Mouse (Mus musculus): Measurements from ENCODE around the gene Dpp6.

Gene Dpp6

DNA sequence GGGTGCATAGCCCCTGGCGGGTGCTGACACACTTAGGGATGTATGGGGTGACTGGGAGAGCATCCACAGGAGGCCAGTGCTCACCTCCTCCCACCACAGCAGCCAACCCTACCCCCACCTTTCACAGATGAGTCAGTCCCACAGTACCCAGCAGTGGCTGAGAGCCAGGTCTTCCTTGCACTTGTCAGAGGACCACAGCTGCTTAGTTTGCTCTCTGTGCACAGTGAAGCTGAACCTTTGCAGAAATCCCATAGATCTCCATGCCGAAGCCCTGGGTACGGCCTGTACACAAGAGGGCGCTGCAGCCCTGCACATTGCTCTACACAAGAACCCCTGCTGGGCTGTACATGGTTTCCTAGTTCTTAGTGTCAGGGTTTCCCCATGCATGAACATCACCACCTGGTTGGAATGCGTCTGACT, 860.3 kb downstream of the Dpp6 start:
- DNase-seq (ENCODE audit: low spot score) = no peak

DNA sequence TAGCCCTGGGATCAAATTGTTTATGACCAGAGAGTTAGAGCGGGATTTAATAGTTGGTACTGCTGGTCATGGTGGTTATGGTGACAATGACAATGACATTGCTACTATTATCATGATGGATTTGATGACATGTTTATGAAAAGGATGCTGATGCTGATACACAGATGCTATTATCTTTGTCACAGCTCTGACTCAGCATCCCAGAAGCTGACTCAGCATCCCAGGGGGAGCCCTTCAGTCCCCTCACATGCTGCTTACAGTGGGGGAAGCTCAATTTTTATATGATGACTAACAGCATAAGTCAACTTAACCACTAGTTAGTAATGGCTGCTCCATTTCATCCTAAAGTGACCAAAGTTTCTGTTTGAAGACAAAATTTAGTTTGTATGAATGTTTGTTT, 862.1 kb downstream of the Dpp6 start:
- DNase-seq (ENCODE audit: low spot score) = no peak

DNA sequence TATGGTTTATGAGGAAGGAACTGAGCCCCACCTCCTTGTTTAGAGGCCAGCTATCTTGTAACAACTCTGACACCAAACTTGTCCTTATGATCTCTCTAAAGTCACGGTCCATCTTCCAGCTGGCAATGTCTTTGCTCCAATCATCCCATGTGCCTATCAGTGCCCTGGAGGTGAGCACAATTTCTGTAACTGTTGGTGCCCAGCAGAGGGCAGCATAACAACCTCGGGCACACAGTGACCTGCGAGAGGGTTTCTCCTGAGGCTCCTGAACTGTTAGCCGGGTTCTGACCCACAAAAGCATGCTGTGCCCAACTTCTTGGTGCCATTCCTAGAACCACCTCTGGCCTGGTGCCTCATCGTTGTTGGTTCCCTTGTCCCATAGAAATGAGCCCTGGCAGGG, 863.5 kb downstream of the Dpp6 start:
- no peak for DNase-seq (ENCODE audit: low spot score)

DNA sequence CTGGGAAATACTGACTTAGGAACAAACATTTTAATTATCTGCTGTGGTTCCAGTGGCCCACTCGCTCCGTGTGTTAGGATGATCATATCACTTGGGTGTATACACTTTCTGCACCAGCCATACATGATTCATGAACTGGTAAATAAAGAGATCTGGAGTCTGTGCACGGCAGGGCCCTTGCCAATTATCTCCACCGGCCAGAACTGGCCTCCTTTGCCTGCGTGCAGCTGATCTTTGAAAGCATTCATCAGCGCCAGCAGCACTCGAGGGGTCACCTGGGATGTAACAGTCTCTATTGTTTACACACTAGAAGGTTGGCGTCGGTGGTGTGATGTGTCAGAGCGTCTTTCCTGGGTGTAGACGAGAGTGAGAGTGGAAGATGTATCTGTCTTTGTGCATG, 868.2 kb downstream of the Dpp6 start:
- DNase-seq (ENCODE audit: low spot score) = no peak

DNA sequence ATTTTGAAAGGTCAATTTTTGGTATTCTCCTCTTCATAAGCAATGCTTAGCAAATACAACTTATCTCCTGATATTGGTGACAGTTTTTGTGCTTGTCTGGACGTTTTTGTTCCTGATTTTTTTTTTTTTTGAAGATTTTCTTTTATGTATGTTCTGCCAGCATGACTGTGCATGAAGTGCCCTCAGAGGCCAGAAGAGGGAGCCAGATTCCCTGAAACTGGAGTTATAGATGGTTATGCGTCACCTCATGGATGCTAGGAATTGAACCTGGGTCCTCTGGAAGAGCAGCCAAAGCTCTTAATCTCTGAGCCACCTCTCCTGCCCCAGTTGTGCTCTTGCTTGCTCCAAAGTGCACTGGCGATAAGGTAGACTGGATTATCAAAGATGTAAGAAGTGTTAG, 868.9 kb downstream of the Dpp6 start:
- DNase-seq (ENCODE audit: low spot score) = no peak

DNA sequence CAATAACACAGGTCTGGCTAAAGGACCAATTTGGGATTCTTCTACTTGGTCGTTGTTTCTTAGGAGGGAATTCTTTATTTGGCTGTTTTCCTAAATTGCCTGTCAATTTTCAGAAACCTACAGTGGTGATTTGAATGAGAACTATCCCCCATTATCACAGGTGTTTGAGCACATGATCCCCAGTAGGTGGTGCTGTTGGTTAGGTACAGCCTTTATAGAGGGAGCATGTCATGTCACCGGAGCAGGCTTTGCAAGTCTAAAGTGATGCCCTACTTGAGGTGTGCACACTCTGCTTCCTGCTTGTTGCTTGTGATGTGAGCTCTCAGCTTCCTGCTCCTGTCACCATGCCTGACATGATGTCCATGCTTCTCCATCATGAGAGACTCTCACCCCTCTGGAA, 870.3 kb downstream of the Dpp6 start:
- no peak for DNase-seq (ENCODE audit: low spot score)

DNA sequence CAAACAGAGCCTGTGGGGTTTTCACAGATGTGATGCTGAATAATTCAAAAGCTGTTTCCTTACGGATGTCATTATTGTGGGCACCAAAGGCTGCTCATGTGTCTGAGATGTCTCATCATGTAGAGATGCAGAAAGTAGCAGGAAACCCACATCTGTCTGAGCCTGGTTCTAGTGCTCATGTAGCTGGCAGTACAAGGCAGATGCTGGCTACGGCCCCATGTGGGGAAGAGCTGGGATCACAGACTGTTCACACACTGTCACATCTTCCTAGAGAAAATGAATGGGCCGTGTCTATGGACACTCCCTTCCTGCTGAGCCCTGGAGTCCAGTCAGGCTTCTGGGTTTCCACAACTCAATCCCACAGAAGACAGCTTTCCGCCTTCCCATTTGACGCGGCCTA, 885.5 kb downstream of the Dpp6 start:
- DNase-seq (ENCODE audit: low spot score) = no peak

DNA sequence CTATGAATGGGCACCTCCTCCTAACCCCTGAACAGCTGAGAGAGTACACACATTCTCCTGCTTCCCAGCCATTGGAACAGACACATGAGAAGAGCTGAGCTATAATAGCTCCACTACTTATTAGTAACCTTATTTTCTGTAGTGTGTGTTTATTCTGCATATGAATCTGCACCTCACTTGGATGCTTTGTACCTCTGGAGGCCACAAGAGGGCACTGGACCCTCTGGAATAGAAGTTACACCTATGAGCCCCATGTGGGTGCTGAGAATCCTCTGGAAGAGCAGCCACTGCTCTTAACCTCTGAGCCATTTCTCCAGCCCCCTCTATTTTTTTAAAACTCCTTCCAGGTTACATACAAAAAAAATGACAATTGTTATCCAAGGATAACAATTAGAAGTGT, 888.0 kb downstream of the Dpp6 start:
- DNase-seq (ENCODE audit: low spot score) = no peak

DNA sequence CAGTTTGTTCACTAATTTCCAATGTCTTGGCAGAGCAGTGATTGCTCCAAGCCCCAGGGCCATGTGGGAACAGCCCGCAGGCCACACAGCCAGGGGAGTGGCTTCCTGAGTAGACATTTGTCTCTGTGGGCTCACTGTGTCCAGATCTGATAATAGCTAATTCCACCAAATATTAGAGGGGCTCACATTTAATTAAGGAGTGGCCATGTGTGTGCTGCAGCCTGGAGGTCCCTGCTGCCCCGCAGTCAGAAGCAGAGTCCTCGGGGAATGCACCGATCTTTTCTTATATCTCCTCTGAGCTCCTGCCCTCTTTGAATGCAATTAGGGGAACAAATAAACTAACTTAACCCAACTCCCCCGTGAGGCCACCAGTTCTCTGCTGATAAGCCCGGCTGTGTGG, 889.5 kb downstream of the Dpp6 start:
- DNase-seq (ENCODE audit: low spot score) = no peak

DNA sequence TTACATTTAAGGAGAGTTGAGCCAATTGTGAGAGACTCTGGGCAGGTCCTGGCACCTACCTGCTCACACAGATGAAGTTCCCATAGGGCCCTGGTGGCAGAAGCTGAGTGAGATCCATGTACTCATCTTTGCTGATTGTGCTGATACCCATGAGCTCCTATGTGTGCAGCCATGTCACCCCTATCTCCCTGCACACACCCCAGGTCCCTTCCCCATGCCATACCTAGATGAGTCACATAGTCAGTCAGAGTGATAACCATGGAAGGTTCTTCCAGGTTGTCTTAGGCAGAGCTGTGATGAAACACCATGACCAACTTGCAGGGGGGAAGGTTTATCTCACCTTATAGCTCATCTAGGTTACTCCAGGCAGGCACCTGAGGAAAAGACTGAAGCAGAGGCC, 890.3 kb downstream of the Dpp6 start:
- DNase-seq (ENCODE audit: low spot score) = no peak

DNA sequence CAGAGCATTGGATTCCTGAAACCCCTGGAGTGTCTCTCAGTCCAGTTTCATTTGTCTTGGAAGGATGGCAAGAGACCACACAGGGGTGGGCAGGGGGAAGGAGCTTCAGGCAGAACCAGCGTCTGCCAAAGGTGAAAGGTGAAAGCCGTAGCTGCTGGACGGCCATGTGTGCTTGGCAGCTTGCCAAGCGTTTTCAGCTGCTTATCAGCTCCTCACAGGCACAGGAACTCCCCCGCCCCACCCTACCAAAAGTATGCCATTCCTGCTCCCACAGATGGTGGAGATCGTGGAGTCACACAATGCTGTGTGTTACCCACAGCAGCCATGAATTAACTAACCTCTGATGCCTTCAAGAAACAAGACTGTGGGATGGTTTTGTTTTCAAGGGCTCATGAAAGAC, 891.2 kb downstream of the Dpp6 start:
- DNase-seq (ENCODE audit: low spot score) = peak; percentile 63

DNA sequence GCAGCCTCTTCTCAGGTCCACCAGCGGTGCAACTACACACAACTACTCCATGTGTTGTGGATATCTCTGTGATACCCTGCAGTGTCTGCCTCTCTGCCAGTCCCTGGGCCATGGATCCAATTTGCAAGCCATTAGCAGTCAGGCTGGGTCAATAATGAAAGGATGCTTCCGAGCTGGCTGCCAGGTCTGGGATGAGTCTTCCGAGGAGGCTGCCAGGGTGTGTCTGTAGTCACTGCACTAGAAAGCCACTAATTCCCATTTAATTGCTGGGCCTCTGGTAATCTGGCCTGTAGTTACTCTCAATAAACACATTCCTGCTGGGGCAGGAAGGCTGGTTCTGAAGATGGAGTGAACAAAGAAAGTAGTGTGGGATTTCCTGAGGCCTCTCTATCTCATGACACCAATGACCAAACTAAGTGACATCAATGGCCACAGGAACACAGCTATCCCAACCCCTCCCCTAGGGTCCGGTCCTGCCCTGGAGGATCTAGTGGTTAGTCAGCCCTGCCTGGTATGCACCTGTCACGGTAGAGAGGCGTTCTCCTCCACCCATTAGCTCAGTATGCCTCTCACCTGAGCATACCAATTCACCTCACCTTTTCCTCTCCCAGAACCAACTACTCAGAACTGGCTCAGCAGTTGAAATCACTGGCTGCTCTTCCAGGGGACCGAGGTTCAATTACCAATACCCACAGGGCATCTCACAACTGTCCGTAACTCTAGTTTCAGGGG, 894.6 kb downstream of the Dpp6 start:
- DNase-seq (ENCODE audit: low spot score) = no peak

DNA sequence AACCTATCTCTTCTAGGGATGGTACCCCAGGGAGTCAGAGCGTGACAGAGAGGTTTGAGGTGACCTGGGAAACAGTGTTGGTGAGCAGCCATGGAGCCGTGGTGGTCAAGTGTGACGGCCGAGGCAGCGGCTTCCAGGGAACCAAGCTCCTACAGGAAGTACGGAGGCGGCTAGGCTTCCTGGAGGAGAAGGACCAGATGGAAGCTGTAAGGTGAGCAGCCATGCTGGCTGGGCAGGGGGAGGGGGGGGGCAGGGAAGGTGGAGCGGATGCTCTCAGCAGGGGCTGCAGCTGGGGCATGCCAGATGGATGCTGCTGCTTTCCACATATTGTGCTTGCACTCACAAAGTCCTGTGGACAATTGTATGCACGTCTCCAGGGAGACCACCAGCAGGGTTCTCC, 897.4 kb downstream of the Dpp6 start:
- DNase-seq (ENCODE audit: low spot score) = no peak

DNA sequence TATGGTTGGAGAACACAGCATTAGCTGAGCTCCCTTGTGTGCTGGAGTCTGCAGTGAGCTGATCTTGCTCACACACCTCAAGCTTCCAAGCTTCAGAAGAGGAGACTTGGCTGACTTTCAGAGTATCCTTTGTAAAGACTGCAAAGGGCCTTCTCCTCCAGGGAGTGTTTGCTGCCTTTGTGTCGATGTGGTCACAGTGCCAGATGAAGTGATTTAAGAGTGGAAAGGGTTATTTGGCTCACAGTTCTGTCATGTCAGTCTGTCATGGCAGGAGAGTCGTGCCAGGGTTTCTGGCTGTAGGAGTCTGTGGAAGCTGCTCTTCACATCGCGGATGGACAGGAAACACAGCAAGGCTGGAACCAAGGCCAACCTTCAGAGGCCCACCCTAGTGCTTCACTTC, 899.0 kb downstream of the Dpp6 start:
- DNase-seq (ENCODE audit: low spot score) = no peak

DNA sequence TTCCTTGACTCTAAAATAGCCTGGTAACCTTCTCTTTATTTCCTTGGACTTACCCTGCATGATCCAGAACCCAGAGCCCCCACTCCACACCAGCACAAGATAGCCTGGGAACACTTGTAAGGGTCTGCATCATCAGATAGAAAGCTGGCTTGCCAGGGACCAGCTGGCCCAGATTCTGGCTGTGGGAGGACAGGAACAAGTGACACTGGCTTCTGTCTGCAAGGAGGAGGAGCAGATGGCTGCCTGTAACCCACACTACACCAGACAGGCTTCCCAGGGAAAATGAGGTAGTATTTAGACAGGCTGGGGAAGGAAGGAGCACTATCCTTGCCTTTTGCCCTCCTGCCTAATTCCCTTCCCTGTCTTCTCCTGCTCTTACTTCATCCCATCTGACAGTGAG, 900.3 kb downstream of the Dpp6 start:
- DNase-seq (ENCODE audit: low spot score) = no peak

DNA sequence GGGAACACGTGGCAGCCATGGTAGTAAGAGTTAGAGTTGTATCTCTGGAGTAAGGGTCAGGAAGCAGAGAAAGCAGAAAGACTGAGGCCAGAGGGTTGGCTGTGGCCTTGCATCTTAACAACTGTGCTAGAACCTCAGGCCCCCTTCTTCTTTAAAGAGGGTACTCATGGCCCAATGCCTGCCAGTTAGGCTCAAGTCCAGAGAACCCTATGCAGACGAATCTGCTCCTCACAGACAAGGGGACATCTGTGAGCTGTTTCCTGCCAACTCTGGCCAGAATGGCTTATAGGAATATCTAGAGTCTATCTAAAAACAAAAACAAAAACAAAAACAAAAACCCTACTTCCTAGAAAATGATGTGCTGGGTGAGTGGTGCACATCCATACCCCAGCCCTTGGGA, 902.3 kb downstream of the Dpp6 start:
- DNase-seq (ENCODE audit: low spot score) = no peak

DNA sequence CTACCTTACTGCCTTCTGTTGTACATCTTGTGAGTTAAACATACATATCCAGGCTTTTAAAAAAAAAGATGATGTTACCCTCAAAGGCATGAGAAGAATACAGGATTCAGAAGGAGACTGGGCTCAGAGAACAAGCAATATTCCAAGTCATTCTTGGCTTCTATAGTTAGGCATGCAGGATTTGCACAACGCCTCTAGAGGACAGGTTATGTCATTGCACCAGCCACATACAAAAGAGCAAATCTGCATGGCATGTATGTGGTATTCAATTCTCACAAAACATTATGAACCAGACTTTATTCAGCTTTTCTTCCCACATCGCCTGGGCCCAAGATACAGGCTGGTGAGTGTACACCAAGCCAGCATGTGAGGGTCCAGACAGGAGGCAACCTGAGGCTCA, 907.5 kb downstream of the Dpp6 start:
- no peak for DNase-seq (ENCODE audit: low spot score)

DNA sequence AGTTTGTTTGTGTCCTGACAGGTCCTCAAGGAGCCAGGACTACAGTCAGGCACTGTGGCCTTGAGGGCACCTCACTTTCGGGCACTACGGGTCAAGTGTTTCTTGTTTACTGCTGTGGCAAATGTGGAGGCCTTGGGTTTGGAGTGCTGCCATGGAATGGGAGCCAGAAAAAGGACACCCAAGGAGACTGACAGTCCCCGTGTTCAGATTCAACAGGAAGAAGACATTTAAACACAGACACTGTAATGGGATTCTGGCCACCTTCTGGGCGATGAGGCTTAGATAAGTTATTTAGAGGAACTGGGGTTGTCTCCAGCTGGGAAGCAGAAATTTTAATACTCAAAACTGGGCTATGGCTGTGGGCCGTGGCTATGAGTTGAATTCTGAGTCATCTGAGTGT, 913.7 kb downstream of the Dpp6 start:
- no peak for DNase-seq (ENCODE audit: low spot score)

DNA sequence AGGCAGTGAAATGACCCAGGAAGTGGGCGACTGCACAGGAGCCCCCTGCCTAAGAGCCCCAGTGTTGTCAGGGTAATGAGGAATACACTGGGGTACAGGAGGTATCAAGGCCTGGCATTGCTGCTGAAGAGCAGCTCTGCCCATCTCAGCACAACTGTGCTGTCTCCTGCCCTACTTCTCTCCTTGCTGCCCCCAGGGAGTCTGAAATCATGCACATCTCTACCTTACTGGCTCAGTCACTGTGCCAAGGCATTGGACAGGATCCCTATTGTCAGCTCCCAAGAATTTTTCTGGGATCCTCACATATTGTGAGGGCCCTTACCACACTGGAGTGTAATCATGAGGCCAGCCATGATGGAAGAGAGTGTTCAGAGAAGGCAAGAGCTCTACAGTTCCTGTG, 914.4 kb downstream of the Dpp6 start:
- DNase-seq (ENCODE audit: low spot score) = no peak

DNA sequence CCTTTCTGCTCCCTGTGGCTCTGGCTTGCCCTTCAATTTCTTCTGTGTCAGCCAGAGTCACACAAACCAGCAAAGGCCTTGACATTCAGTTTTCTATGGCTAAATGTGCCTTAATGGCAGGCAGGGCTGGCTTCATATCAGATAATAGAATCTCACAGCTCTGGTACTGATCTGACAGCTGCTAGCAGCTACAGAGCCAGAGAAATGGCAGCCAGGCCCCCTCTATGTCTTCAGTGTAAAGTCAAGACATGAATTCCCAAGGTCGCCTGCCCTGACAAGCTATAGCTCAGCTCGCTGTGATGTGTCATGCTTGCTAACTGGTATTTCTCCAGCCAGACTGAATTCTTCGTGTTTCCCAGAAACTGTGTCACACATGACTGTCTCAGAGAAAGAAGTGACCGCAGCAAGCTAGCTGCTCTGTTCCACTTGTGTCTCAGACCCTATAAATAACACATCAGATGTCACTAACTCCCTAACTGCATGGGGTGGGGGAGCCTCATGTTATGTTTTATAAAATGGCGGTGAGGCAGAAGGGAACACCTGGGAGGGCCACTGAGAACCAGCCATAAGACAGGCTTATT, 915.4 kb downstream of the Dpp6 start:
- DNase-seq (ENCODE audit: low spot score) = no peak

DNA sequence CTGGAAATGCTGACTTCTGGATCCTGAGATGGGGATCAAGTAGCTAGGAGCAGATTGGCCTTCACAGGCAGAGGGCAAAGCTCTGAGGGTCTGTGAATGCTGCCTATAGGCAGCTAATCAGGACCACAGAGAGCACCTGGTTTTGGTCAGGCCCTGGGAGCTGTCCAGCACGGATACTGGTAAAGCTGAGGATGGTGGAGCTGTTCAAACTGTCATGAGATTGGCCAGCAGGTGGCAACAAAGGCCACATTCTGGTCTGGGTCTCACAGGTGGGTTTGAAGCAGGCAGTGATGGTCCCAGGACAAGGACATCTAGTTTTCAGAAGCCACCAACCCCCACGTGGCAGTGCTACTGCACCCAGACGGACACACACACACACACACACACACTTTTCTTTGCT, 920.2 kb downstream of the Dpp6 start:
- DNase-seq (ENCODE audit: low spot score) = peak; percentile 9

DNA sequence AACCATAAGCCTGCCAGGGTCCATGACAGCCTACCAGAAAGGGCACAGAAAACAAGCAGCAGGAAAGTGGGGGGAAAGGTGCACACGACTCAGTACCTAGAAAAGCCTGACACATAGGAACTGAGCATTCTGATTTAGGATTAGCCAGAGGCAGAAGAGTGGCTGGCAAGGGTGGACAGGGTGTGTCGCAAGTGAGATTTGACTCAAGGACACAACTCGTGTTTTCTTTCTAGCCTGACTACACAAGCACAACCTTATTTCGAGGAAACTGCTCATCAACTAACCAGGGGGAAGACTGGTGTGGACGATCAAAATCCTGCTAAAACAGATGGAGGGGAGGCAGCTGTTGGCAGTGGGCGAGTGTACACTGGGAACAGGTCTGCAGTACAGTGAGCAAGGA, 922.2 kb downstream of the Dpp6 start:
- DNase-seq (ENCODE audit: low spot score) = no peak

DNA sequence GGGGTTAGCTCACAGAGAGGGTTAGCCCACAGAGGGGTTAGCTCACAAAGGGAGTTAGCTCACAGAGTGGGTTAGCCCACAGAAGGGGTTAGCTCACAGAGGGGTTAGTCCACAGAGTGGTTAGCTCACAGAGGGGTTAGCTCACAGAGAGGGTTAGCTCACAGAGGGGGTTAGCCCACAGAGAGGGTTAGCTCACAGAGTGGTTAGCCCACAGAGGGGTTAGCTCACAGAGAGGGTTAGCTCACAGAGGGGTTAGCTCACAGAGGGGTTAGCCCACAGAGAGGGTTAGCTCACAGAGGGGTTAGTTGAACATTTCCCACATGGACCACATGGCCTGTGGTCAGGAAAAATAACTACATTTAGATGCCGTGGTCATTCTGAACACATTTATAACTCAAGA, 927.9 kb downstream of the Dpp6 start:
- DNase-seq (ENCODE audit: low spot score) = no peak

DNA sequence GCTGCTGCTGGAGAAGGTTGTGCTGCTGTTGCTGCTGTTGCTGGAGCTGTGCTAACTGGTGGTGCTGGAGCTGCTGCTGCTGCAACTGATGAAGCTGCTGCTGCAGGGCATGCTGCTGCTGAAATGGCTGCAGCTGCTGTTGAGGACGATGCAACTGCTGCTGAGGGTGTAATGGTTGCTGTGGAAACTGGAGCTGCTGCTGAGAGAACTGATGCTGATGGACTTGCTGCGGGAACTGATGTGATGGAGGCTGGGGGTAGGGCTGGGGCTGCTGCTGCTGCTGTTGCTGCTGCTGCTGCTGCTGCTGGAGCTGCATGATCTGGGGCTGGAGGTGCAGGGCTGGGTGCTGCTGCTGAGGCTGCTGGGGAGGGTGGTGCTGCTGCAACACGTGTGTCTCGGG, 948.8 kb downstream of the Dpp6 start:
- no peak for DNase-seq (ENCODE audit: low spot score)
